Mouse (Mus musculus) kidney, postnatal 0 days (tissue): ENCODE data around the gene Tmem63a. TPM values are rescaled to one million over a fixed set of nuclear protein-coding genes. Genes with fewer than 3 reads are reported as not detected.

ENCODE experiments used
- ATAC-seq: fragments of 200-750 bp; cut with Nextera tagmentation; replicated peaks from 2 replicates; pipeline ENCODE4 v1.8.0; 2017; ENCODE audit warnings: low read depth, moderate number of reproducible peaks, moderate TSS enrichment, moderate library complexity; ENCODE audit not compliant: low FRiP score
- DNase-seq: peaks from one replicate; pipeline ENCODE4 v3.0.0-alpha.2; 2016; ENCODE audit warnings: low spot score
- H3K27ac ChIP-seq: fragments of 300-500 bp; sonication (generic); 2 replicates; pipeline ENCODE4 v1.5.1; 2014; ENCODE audit warnings: mild to moderate bottlenecking
- H3K27me3 ChIP-seq: fragments of 300-500 bp; sonication (generic); 2 replicates; pipeline ENCODE4 v1.6.1; 2014; ENCODE audit warnings: low read length, mixed read lengths; ENCODE audit not compliant: insufficient read depth
- H3K36me3 ChIP-seq: fragments of 300-500 bp; sonication (generic); 2 replicates; pipeline ENCODE4 v1.6.1; 2014; ENCODE audit warnings: low read length, mixed read lengths; ENCODE audit not compliant: insufficient read depth
- H3K4me1 ChIP-seq: fragments of 300-500 bp; sonication (generic); replicated peaks from 2 replicates; pipeline ENCODE4 v1.6.1; 2014; ENCODE audit warnings: antibody characterized with exemption, low read length, mixed read lengths; ENCODE audit not compliant: insufficient read depth
- H3K4me2 ChIP-seq: fragments of 300-500 bp; sonication (generic); 2 replicates; pipeline ENCODE4 v1.6.1; 2014; ENCODE audit warnings: mild to moderate bottlenecking, low read length, moderate library complexity, mixed read lengths
- H3K4me3 ChIP-seq: fragments of 300-500 bp; sonication (generic); replicated peaks from 2 replicates; pipeline ENCODE4 v1.5.1; 2014; ENCODE audit warnings: low read depth, low read length
- H3K9ac ChIP-seq: fragments of 300-500 bp; sonication (generic); 2 replicates; pipeline ENCODE4 v1.6.1; 2014; ENCODE audit warnings: low read depth, low read length
- H3K9me3 ChIP-seq: fragments of 300-500 bp; sonication (generic); replicated peaks from 2 replicates; pipeline ENCODE4 v1.6.1; 2016; ENCODE audit warnings: low read length, inconsistent platforms, mixed read lengths
- CTCF ChIP-seq: IDR thresholded peaks from 2 replicates; pipeline ENCODE4 v1.5.1; 2016; ENCODE audit warnings: antibody characterized with exemption, low read depth, mild to moderate bottlenecking, moderate library complexity
- WGBS: fragments of 180-500 bp; shearing (Covaris S2); extraction: QIAGEN DNeasy Blood & Tissue Kit; methylation state at CpG from one replicate; pipeline ENCODE4 v1.1.7; 2014; 5-methylcytosine and 5-hydroxymethylcytosine counted together
- polyA plus RNA-seq: library from polyadenylated mRNA; unstranded; fragments of >200 nt; fragmentation: Nextera tagmentation; extraction: Ambion mirVana; gene quantifications from 2 replicates; pipeline ENCODE4 v1.2.1, GENCODE M21; 2015

The Tmem63a gene
- polyA plus RNA-seq, 1 experiment from 2014 or later = 10.6 TPM

DNA sequence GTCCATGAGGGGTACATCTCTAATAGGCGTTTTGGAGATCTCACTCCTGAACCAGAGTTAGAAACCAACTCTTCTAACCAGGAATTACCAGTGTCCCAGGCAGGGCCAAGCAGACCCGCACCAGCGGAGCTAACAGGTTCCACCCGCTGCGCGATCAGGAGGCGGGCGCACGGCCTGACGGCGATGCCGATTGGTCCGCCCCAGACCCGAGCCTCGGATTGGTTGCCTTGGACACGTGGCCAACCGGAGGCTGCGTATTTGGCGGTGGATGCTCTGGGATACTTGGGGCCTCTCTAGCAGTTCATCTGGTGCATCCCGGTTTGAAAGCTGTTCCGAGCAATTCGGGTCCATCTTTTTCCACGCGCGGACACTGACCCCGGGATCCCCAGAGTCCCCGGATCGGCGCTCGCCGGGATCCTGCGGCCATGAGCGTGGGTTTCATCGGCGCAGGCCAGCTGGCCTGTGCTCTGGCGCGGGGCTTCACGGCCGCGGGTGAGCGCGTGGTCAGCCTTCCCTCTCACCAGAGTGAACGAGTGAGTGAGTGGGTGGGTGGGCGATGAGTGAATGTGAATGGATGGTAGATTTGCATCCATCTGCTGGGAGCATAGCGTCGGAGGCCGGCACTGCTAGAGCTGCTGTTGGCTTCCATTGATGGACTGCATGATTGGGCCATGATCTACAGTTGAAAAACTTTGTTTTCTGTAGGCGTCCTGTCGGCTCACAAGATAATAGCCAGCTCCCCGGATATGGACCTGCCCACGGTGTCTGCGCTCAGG lies 37.9 kb upstream of the Tmem63a start, which contains the start of gene Pycr2:
TSS of gene Pycr2 (plus strand) at position 255 of the 776 bp plus-strand sequence.
- Histone ChIP-seq H3K4me2 (peak within 1 kb of the TSS; percentile 72), H3K36me3 (peaks cover 24% of the 10 kb centered on the region; the same call in 1 of the 2 replicates), H3K27ac (peak within 1 kb of the TSS; percentile 65), H3K9ac (peak within 1 kb of the TSS; percentile 72), H3K27me3 (no peaks in the 10 kb centered on the region), H3K9me3 (no peaks in the 10 kb centered on the region), H3K4me3 (peak within 1 kb of the TSS; percentile 66), H3K4me1 (peaks cover 7% of the 10 kb centered on the region)
- under 1% methylated on average over 52 of the region's 52 CpGs for WGBS
- peak; percentile 99 for ATAC-seq
- TF ChIP-seq CTCF = no peak
- peak; percentile 96 for DNase-seq

GRCm38 (mm10) chr1:180904815-180905080 lies 37.4 kb upstream of the Tmem63a start:
- Histone ChIP-seq H3K9ac (peak overlapping the region; percentile 72), H3K4me1 (peaks cover 7% of the 10 kb centered on the region), H3K36me3 (peaks cover 24% of the 10 kb centered on the region; the same call in 1 of the 2 replicates), H3K4me2 (peak overlapping the region; percentile 72), H3K9me3 (no peaks in the 10 kb centered on the region), H3K27ac (peak overlapping the region; percentile 65; the same call in 1 of the 2 replicates), H3K27me3 (no peaks in the 10 kb centered on the region), H3K4me3 (peak overlapping the region; percentile 66)
- no peak for ATAC-seq
- peak; percentile 18 for DNase-seq
- 3% methylated on average over 5 of the region's 5 CpGs for WGBS
- TF ChIP-seq CTCF = no peak

DNA sequence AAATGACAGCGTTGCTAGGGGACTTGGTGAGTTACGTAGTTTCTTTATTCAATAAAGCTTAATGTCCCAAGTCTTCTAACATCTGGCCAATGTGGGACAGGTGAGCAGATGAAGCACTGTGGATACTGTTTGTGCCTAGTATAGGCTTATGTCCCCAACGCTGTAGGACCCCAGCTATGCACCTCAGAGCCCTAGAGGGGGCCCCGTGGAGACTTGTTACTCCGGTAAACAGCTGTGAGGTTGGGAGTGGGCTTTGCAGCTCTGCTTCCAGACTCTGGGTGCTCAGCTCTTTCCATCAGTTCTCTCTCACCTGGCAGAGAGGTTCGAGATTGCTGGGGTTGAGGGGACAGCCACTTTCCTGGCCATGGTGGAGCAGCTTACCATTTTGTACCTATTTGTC lies 36.8 kb upstream of the Tmem63a start:
- Histone ChIP-seq H3K36me3 (peaks cover 24% of the 10 kb centered on the region; the same call in 1 of the 2 replicates), H3K27me3 (no peaks in the 10 kb centered on the region), H3K9ac (peak overlapping the region; percentile 72; the same call in 1 of the 2 replicates), H3K4me1 (peaks cover 7% of the 10 kb centered on the region), H3K4me3 (peak overlapping the region; percentile 66; the same call in 1 of the 2 replicates), H3K27ac (no peak overlapping the region), H3K4me2 (peak overlapping the region; percentile 72), H3K9me3 (no peaks in the 10 kb centered on the region)
- no peak for TF ChIP-seq CTCF
- ATAC-seq (no peak), DNase-seq (no peak)
- 58% methylated on average over 6 of the region's 6 CpGs for WGBS

- Histone ChIP-seq H3K4me3 (no peak overlapping the region), H3K9ac (no peak overlapping the region), H3K9me3 (no peaks in the 10 kb centered on the region), H3K27ac (no peak overlapping the region), H3K4me2 (no peak overlapping the region), H3K4me1 (peaks cover 7% of the 10 kb centered on the region), H3K27me3 (no peaks in the 10 kb centered on the region), H3K36me3 (peaks cover 24% of the 10 kb centered on the region; the same call in 1 of the 2 replicates)
- TF ChIP-seq CTCF = no peak
- ATAC-seq = no peak
- no peak for DNase-seq
- WGBS = 95% methylated on average over 17 of the region's 17 CpGs
Measured at GRCm38 (mm10) chr1:180905876-180906275, 36.3 kb upstream of the Tmem63a start.

DNA sequence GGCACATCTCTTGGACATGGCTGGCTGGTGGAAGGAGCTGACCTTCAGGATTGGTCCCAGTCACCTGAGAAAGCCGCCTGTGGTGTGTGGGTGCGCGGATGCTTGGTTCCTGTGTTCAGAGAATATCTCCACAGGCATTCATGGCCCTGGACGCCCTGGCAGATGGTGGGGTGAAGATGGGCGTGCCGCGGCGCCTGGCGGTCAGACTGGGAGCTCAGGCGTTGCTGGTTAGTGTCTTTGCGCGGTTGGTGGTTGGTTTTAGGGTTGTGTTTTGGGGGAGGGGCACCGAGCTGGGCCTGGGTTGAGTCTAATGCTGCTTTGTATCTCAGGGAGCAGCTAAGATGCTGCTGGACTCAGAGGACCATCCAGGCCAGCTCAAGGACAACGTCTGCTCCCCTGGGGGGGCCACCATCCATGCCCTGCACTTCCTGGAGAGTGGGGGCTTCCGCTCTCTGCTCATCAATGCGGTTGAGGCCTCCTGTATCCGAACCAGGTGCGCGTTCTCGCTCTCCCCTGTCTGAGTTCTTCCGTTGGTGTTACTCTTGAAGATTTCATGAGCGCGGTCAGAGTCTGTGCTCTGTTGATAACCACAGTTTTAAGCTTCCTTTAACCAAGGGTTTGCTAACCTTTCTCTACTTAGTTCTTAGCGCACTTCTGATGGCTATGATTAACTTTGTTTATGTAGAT lies 35.5 kb upstream of the Tmem63a start:
- H3K9ac ChIP-seq = no peak overlapping the region
- H3K36me3 ChIP-seq = peaks cover 24% of the 10 kb centered on the region; the same call in 1 of the 2 replicates
- no peaks in the 10 kb centered on the region for H3K9me3 ChIP-seq
- no peak overlapping the region for H3K4me3 ChIP-seq
- DNase-seq (no peak), ATAC-seq (no peak)
- H3K27ac ChIP-seq = no peak overlapping the region
- H3K27me3 ChIP-seq = no peaks in the 10 kb centered on the region
- 92% methylated on average over 24 of the region's 24 CpGs for WGBS
- TF ChIP-seq CTCF = no peak
- H3K4me1 ChIP-seq = peaks cover 7% of the 10 kb centered on the region
- no peak overlapping the region for H3K4me2 ChIP-seq

GRCm38 (mm10) chr1:180911138-180911537 lies 31.0 kb upstream of the Tmem63a start:
- Histone ChIP-seq H3K9me3 (no peaks in the 10 kb centered on the region), H3K4me3 (no peak overlapping the region), H3K4me2 (no peak overlapping the region), H3K4me1 (no peaks in the 10 kb centered on the region), H3K9ac (no peak overlapping the region), H3K27ac (no peak overlapping the region), H3K27me3 (no peaks in the 10 kb centered on the region), H3K36me3 (peaks cover 22% of the 10 kb centered on the region; the same call in 1 of the 2 replicates)
- no peak for ATAC-seq
- WGBS = 54% methylated on average over 8 of the region's 8 CpGs
- peak; percentile 61 for TF ChIP-seq CTCF
- DNase-seq = peak; percentile 66
